Mouse (Mus musculus): ENCODE measurements around the gene Pbx2. TPM values are rescaled to one million over a fixed set of nuclear protein-coding genes. Genes with fewer than 3 reads are reported as not detected.

Pbx2 gene
- polyA plus RNA-seq, 1 experiment from 2014 or later: 10.2 TPM

GRCm38 (mm10) chr17:34639461-34640255 is 48.6 kb downstream of the Pbx2 start:
- ATAC-seq (replicated peaks): no peak
- WGBS: 87% methylated on average over 7 of the region's 7 CpGs
- H3K4me2 ChIP-seq: no peak overlapping the region
- no peak overlapping the region for H3K4me3 ChIP-seq
- H3K4me1 ChIP-seq: peaks cover 6% of the 10 kb centered on the region; the same call in 1 of the 2 replicates
- H3K36me3 ChIP-seq (replicated peaks): no peaks in the 10 kb centered on the region
- H3K9ac ChIP-seq: no peak overlapping the region
- no peaks in the 10 kb centered on the region; the same call in 1 of the 2 replicates for H3K27me3 ChIP-seq (replicated peaks)
- no peaks in the 10 kb centered on the region for H3K9me3 ChIP-seq
- no peak overlapping the region for H3K27ac ChIP-seq

- Histone ChIP-seq H3K4me1 (peaks cover 17% of the 10 kb centered on the region), H3K4me3 (no peak overlapping the region), H3K9ac (peak overlapping the region; percentile 26; the same call in 1 of the 2 replicates), H3K27me3 (replicated peaks) (no peaks in the 10 kb centered on the region), H3K9me3 (no peaks in the 10 kb centered on the region), H3K4me2 (no peak overlapping the region), H3K27ac (peak overlapping the region; percentile 70), H3K36me3 (replicated peaks) (no peaks in the 10 kb centered on the region)
- WGBS: 10% methylated on average over 11 of the region's 11 CpGs
- no peak for ATAC-seq (replicated peaks)
Observed at GRCm38 (mm10) chr17:34640778-34641601, 49.9 kb downstream of the Pbx2 start.

- Histone ChIP-seq H3K4me1 (peaks cover 25% of the 10 kb centered on the region), H3K9ac (no peak overlapping the region), H3K9me3 (no peaks in the 10 kb centered on the region), H3K27ac (no peak overlapping the region), H3K4me3 (no peak overlapping the region), H3K4me2 (no peak overlapping the region), H3K36me3 (replicated peaks) (no peaks in the 10 kb centered on the region), H3K27me3 (replicated peaks) (no peaks in the 10 kb centered on the region)
- no peak for ATAC-seq (replicated peaks)
- WGBS: 89% methylated on average over 3 of the region's 3 CpGs
Observed at GRCm38 (mm10) chr17:34641945-34642344, 50.9 kb downstream of the Pbx2 start.

- 93% methylated on average over 4 of the region's 4 CpGs for WGBS
- no peak overlapping the region for H3K9ac ChIP-seq
- no peak for ATAC-seq (replicated peaks)
Observed at GRCm38 (mm10) chr17:34643379-34643778, 52.3 kb downstream of the Pbx2 start.

GRCm38 (mm10) chr17:34643944-34644343 is 52.9 kb downstream of the Pbx2 start:
- H3K9ac ChIP-seq: no peak overlapping the region
- H3K27me3 ChIP-seq (replicated peaks): no peaks in the 10 kb centered on the region
- H3K4me2 ChIP-seq: 0 out of 2 replicates have a peak overlapping the region, but pooled peaks have one; percentile 82
- H3K36me3 ChIP-seq (replicated peaks): no peaks in the 10 kb centered on the region
- ATAC-seq (replicated peaks): no peak
- 88% methylated on average over 10 of the region's 10 CpGs for WGBS
- H3K27ac ChIP-seq: peak overlapping the region; percentile 81
- H3K4me1 ChIP-seq: peaks cover 40% of the 10 kb centered on the region
- H3K4me3 ChIP-seq: 0 out of 2 replicates have a peak overlapping the region, but pooled peaks have one; percentile 57
- H3K9me3 ChIP-seq: no peaks in the 10 kb centered on the region

More at GRCm38 (mm10) chr17:34643379-34643778, 52.3 kb downstream of the Pbx2 start:
- Histone ChIP-seq H3K4me3 (no peak overlapping the region), H3K4me1 (peaks cover 35% of the 10 kb centered on the region), H3K4me2 (no peak overlapping the region), H3K36me3 (replicated peaks) (no peaks in the 10 kb centered on the region), H3K27ac (no peak overlapping the region), H3K9me3 (no peaks in the 10 kb centered on the region), H3K27me3 (replicated peaks) (no peaks in the 10 kb centered on the region)

GRCm38 (mm10) chr17:34644608-34645007 is 53.5 kb downstream of the Pbx2 start, which contains the start of gene Fkbpl:
Gene Fkbpl (plus strand): TSS chr17:34644764.
- under 1% methylated on average over 16 of the region's 16 CpGs for WGBS
- H3K9ac ChIP-seq: peak within 1 kb of the TSS; percentile 64
- peaks cover 40% of the 10 kb centered on the region for H3K4me1 ChIP-seq
- no peaks in the 10 kb centered on the region for H3K9me3 ChIP-seq
- ATAC-seq (replicated peaks): peak; percentile 77
- peak within 1 kb of the TSS; percentile 57 for H3K4me3 ChIP-seq
- peak within 1 kb of the TSS; percentile 81 for H3K27ac ChIP-seq
- no peaks in the 10 kb centered on the region for H3K27me3 ChIP-seq (replicated peaks)
- H3K4me2 ChIP-seq: peak within 1 kb of the TSS; percentile 82
- H3K36me3 ChIP-seq (replicated peaks): no peaks in the 10 kb centered on the region

GRCm38 (mm10) chr17:34645256-34645829 is 54.3 kb downstream of the Pbx2 start:
- Histone ChIP-seq H3K27me3 (replicated peaks) (no peaks in the 10 kb centered on the region), H3K27ac (peak overlapping the region; percentile 81), H3K4me1 (peaks cover 40% of the 10 kb centered on the region), H3K4me3 (peak overlapping the region; percentile 57), H3K4me2 (peak overlapping the region; percentile 82), H3K36me3 (replicated peaks) (peaks cover 4% of the 10 kb centered on the region; the same call in 1 of the 2 replicates), H3K9me3 (no peaks in the 10 kb centered on the region), H3K9ac (peak overlapping the region; percentile 64)
- ATAC-seq (replicated peaks): no peak
- 48% methylated on average over 10 of the region's 10 CpGs for WGBS

GRCm38 (mm10) chr17:34645831-34646511 is 54.9 kb downstream of the Pbx2 start:
- peaks cover 10% of the 10 kb centered on the region; the same call in 1 of the 2 replicates for H3K36me3 ChIP-seq (replicated peaks)
- peak overlapping the region; percentile 82 for H3K4me2 ChIP-seq
- H3K4me1 ChIP-seq: peaks cover 39% of the 10 kb centered on the region
- H3K27me3 ChIP-seq (replicated peaks): no peaks in the 10 kb centered on the region
- no peaks in the 10 kb centered on the region for H3K9me3 ChIP-seq
- H3K9ac ChIP-seq: no peak overlapping the region
- no peak for ATAC-seq (replicated peaks)
- peak overlapping the region; percentile 70 for H3K4me3 ChIP-seq
- 88% methylated on average over 30 of the region's 30 CpGs for WGBS
- no peak overlapping the region for H3K27ac ChIP-seq

Other genes starting within 250 kb of the Pbx2 start
- not detected in 2 replicates for gene Btnl2, start 236.4 kb upstream of the Pbx2 start, polyA plus RNA-seq (2015; fragmentation: Nextera tagmentation; extraction: Ambion mirVana)
- gene Btnl1, start 214.1 kb upstream of the Pbx2 start, polyA plus RNA-seq (2015; fragmentation: Nextera tagmentation; extraction: Ambion mirVana): not detected in 2 replicates
- gene BC051142, start 192.4 kb upstream of the Pbx2 start, polyA plus RNA-seq (2015; fragmentation: Nextera tagmentation; extraction: Ambion mirVana): 5.8 and 7.1 TPM in 2 replicates
- gene Btnl4, start 113.9 kb upstream of the Pbx2 start, polyA plus RNA-seq (2015; fragmentation: Nextera tagmentation; extraction: Ambion mirVana): not detected in 2 replicates
- gene Btnl6, start 73.9 kb upstream of the Pbx2 start, polyA plus RNA-seq (2015; fragmentation: Nextera tagmentation; extraction: Ambion mirVana): not detected in 2 replicates
- gene Notch4, start 27.0 kb upstream of the Pbx2 start, polyA plus RNA-seq (2015; fragmentation: Nextera tagmentation; extraction: Ambion mirVana): 7.2 and 11.8 TPM in 2 replicates
- gene Gpsm3, start 1.5 kb upstream of the Pbx2 start, polyA plus RNA-seq (2015; fragmentation: Nextera tagmentation; extraction: Ambion mirVana): 3.8 and 5.1 TPM in 2 replicates
- 1.7 and 1.8 TPM in 2 replicates for gene Ager, start 6.6 kb downstream of the Pbx2 start, polyA plus RNA-seq (2015; fragmentation: Nextera tagmentation; extraction: Ambion mirVana)
- 306 and 313 TPM in 2 replicates for gene Rnf5, start 12.4 kb downstream of the Pbx2 start, polyA plus RNA-seq (2015; fragmentation: Nextera tagmentation; extraction: Ambion mirVana)
- gene Agpat1, start 13.0 kb downstream of the Pbx2 start, polyA plus RNA-seq (2015; fragmentation: Nextera tagmentation; extraction: Ambion mirVana): 128 and 130 TPM in 2 replicates
- gene Egfl8, start 24.7 kb downstream of the Pbx2 start, polyA plus RNA-seq (2015; fragmentation: Nextera tagmentation; extraction: Ambion mirVana): 9.2 and 10.3 TPM in 2 replicates
- 20.0 and 20.9 TPM in 2 replicates for gene Ppt2, start 37.2 kb downstream of the Pbx2 start, polyA plus RNA-seq (2015; fragmentation: Nextera tagmentation; extraction: Ambion mirVana)
- 10.7 and 10.8 TPM in 2 replicates for gene Prrt1, start 38.3 kb downstream of the Pbx2 start, polyA plus RNA-seq (2015; fragmentation: Nextera tagmentation; extraction: Ambion mirVana)
- 14.6 and 16.0 TPM in 2 replicates for gene Fkbpl, start 53.5 kb downstream of the Pbx2 start, polyA plus RNA-seq (2015; fragmentation: Nextera tagmentation; extraction: Ambion mirVana)
- gene Atf6b, start 55.9 kb downstream of the Pbx2 start, polyA plus RNA-seq (2015; fragmentation: Nextera tagmentation; extraction: Ambion mirVana): 123 and 125 TPM in 2 replicates
- gene Tnxb, start 79.3 kb downstream of the Pbx2 start, polyA plus RNA-seq (2015; fragmentation: Nextera tagmentation; extraction: Ambion mirVana): 0.18 and 0.24 TPM in 2 replicates
- 0.22 TPM in 2 replicates for gene C4b, start 152.6 kb downstream of the Pbx2 start, polyA plus RNA-seq (2015; fragmentation: Nextera tagmentation; extraction: Ambion mirVana)
- gene Cyp21a1, start 213.3 kb downstream of the Pbx2 start, polyA plus RNA-seq (2015; fragmentation: Nextera tagmentation; extraction: Ambion mirVana): not detected in 2 replicates
- 41.2 and 50.4 TPM in 2 replicates for gene Stk19, start 245.7 kb downstream of the Pbx2 start, polyA plus RNA-seq (2015; fragmentation: Nextera tagmentation; extraction: Ambion mirVana)
- 75.0 and 79.1 TPM in 2 replicates for gene Dxo, start 245.8 kb downstream of the Pbx2 start, polyA plus RNA-seq (2015; fragmentation: Nextera tagmentation; extraction: Ambion mirVana)